Mouse (Mus musculus) brain, embryonic 14.5 days (tissue): ENCODE results near the gene Hvcn1.

Source experiments
- CTCF ChIP-seq: fragments of 200-500 bp; IDR thresholded peaks from 2 replicates; pipeline ENCODE4 v1.5.1; 2012; ENCODE audit warnings: inconsistent platforms, mild to moderate bottlenecking, moderate library complexity, borderline replicate concordance; ENCODE audit not compliant: insufficient read depth, insufficient read length; ENCODE audit errors: extremely low read depth
- POLR2A ChIP-seq: fragments of 200-500 bp; IDR thresholded peaks from 2 replicates; pipeline ENCODE4 v1.6.1; 2012; ENCODE audit warnings: mild to moderate bottlenecking, inconsistent platforms, borderline replicate concordance; ENCODE audit not compliant: poor library complexity, insufficient read depth, insufficient read length, severe bottlenecking; ENCODE audit errors: extremely low read depth

DNA sequence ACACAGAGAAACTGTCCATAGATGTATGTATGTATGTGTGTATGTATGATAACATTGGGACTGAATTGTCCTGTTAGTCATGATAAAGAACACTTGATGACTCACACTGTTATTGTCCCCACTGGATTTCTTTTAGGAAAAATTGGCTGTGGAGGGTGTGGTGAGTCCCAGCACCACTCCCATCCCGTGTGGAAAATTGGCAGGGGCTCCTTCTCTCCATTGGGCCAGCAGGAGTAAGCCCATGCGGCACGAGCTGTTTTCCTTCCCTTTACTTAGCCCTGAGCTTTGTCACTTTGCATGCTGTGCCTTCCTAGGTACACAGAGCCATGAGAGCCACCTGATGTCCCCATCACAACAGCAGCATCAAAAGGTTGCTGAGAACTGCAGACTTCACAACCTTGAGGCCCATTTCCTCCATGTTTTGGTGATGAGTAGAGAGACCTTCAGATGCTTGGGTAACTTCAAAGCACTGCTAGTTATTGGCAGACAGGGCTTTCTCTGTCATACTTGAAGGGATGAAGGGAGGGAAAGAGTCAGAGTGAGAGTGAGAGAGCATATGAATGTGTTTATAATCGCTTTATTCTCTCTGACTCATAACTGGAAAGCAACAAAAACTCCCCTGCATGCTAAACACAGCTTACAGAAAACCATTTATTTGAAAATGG is 81.7 kb downstream of the Hvcn1 start:
- TF ChIP-seq CTCF = no peak
- TF ChIP-seq POLR2A = no peak
